Mouse (Mus musculus) thymus, postnatal 10 days (tissue): Measurements from ENCODE around the gene Mrps26.
A peak's percentile ranks its signal among the peaks of the same experiment; 100 is the strongest.
"Not testable (repeated sequence)": the region's sequence is repeated elsewhere in the genome, so short reads cannot be mapped to it uniquely, and the experiment has no call there.

Experiments used
- DNase-seq, 2 experiments: peaks; one replicate each; pipeline ENCODE4 v3.0.0; 2021; ENCODE audit warnings: low spot score in 2 of 2

Mrps26 gene

GRCm38 (mm10) chr2:130576564-130576963 lies 13.0 kb downstream of the Mrps26 start:
- not testable (repeated sequence) for DNase-seq

- no peak for DNase-seq
Measured at GRCm38 (mm10) chr2:130577021-130577420, 13.5 kb downstream of the Mrps26 start.

GRCm38 (mm10) chr2:130577632-130578031 lies 14.1 kb downstream of the Mrps26 start:
- peak; percentile 21 to 23 for DNase-seq

- DNase-seq: peak; percentile 42 to 67
Measured at GRCm38 (mm10) chr2:130578148-130578547, 14.6 kb downstream of the Mrps26 start.

GRCm38 (mm10) chr2:130579791-130580190 lies 16.2 kb downstream of the Mrps26 start:
- DNase-seq: no peak

GRCm38 (mm10) chr2:130581201-130581600 lies 17.7 kb downstream of the Mrps26 start:
- no peak for DNase-seq

GRCm38 (mm10) chr2:130582552-130582951 lies 19.0 kb downstream of the Mrps26 start, which contains the start of gene Avp:
Gene Avp (minus strand): TSS chr2:130582554.
- no peak for DNase-seq

GRCm38 (mm10) chr2:130583902-130584560 lies 20.5 kb downstream of the Mrps26 start:
- DNase-seq: no peak

- no peak for DNase-seq
Measured at GRCm38 (mm10) chr2:130586016-130586415, 22.5 kb downstream of the Mrps26 start.

GRCm38 (mm10) chr2:130588373-130588772 lies 24.8 kb downstream of the Mrps26 start:
- no peak for DNase-seq

- no peak for DNase-seq
Measured at GRCm38 (mm10) chr2:130589157-130589556, 25.6 kb downstream of the Mrps26 start.

GRCm38 (mm10) chr2:130589761-130590160 lies 26.2 kb downstream of the Mrps26 start:
- no peak for DNase-seq

GRCm38 (mm10) chr2:130591016-130591415 lies 27.5 kb downstream of the Mrps26 start:
- no peak for DNase-seq

- DNase-seq: no peak
Measured at GRCm38 (mm10) chr2:130595596-130595995, 32.1 kb downstream of the Mrps26 start.

GRCm38 (mm10) chr2:130597601-130598010 lies 34.1 kb downstream of the Mrps26 start:
- no peak for DNase-seq

- no peak for DNase-seq
Measured at GRCm38 (mm10) chr2:130598399-130598798, 34.9 kb downstream of the Mrps26 start.

GRCm38 (mm10) chr2:130602195-130602594 lies 38.7 kb downstream of the Mrps26 start:
- DNase-seq: no peak

- no peak for DNase-seq
Measured at GRCm38 (mm10) chr2:130613091-130613490, 49.5 kb downstream of the Mrps26 start.
